In genomic region chr10:81432868-81433262, GRCm38 (mm10) we compare ENCODE assay signal across 8 mouse cellular contexts. TPM values are rescaled to one million over a fixed set of nuclear protein-coding genes. Genes with fewer than 3 reads are reported as not detected.
A peak's percentile ranks its signal among the peaks of the same experiment; 100 is the strongest.
DNase-seq lines count a peak whose midpoint lies in the region; ATAC-seq and TF ChIP-seq lines count a peak whose summit lies in the region.

No protein-coding gene starts in this region.

- peaks cover 5% of the 10 kb centered on the region for H3K79me3 ChIP-seq in C2C12 (ENCODE audit: low read depth)

- DNase-seq in brain, embryonic 14.5 days (ENCODE audit: low read depth) = peak; percentile 98
- peak; percentile 93 for DNase-seq in liver, adult 2 months (ENCODE audit: extremely low read depth, low read depth, low spot score)
- DNase-seq in splenic B cell, adult 2 months (ENCODE audit: low read depth, low spot score) = peak; percentile 97

- ATAC-seq in heart, embryonic 12.5 days (ENCODE audit: insufficient number of reproducible peaks, low FRiP score) = peak; percentile 82
- ATAC-seq in kidney, embryonic 16.5 days (ENCODE audit: low FRiP score, low TSS enrichment) = peak; percentile 82
- ATAC-seq in monocyte, adult 5-6 weeks (replicated peaks; ENCODE audit: insufficient number of reproducible peaks, low FRiP score, low TSS enrichment, poor library complexity, severe bottlenecking) = peak; percentile 78

- H3K27ac ChIP-seq in heart, embryonic 12.5 days (ENCODE audit: poor library complexity, severe bottlenecking) = no peak overlapping the region
- H3K27ac ChIP-seq in kidney, embryonic 16.5 days (ENCODE audit: low read length) = peak overlapping the region; percentile 25; the same call in 1 of the 2 replicates
- H3K27ac ChIP-seq in liver, adult 2 months (replicated peaks; ENCODE audit: insufficient read depth, low read depth, low read length) = peak overlapping the region; percentile 87

- H3ac ChIP-seq in C2C12 (ENCODE audit: control insufficient read depth, insufficient read length, low read depth) = peak overlapping the region; percentile 39

- H3K9me3 ChIP-seq in erythroblast, embryonic 14.5 days (ENCODE audit: control insufficient read depth, low read length) = peaks cover 2% of the 10 kb centered on the region; the same call in 1 of the 2 replicates
- no peaks in the 10 kb centered on the region for H3K9me3 ChIP-seq in heart, embryonic 12.5 days (replicated peaks)
- H3K9me3 ChIP-seq in kidney, embryonic 16.5 days (ENCODE audit: low read length) = no peaks in the 10 kb centered on the region

- no peaks in the 10 kb centered on the region for H3K36me3 ChIP-seq in C2C12 (ENCODE audit: control insufficient read depth, insufficient read depth)
- H3K36me3 ChIP-seq in erythroblast, embryonic 14.5 days (ENCODE audit: control insufficient read depth) = no peaks in the 10 kb centered on the region
- no peaks in the 10 kb centered on the region for H3K36me3 ChIP-seq in heart, embryonic 12.5 days
- H3K36me3 ChIP-seq in kidney, embryonic 16.5 days (ENCODE audit: insufficient read depth, low read length) = no peaks in the 10 kb centered on the region
- no peaks in the 10 kb centered on the region for H3K36me3 ChIP-seq in liver, adult 2 months (ENCODE audit: control insufficient read depth, insufficient read depth, low read length)
- no peaks in the 10 kb centered on the region for H3K36me3 ChIP-seq in splenic B cell, adult 2 months (ENCODE audit: control insufficient read depth, insufficient read depth, low read length, poor library complexity, severe bottlenecking)

- H3K79me2 ChIP-seq in C2C12 (ENCODE audit: control insufficient read depth, insufficient read depth) = peaks cover 15% of the 10 kb centered on the region
- H3K79me2 ChIP-seq in liver, adult 2 months (ENCODE audit: control insufficient read depth, insufficient read depth, low read length) = peaks cover 3% of the 10 kb centered on the region; the same call in 1 of the 2 replicates

- no peak overlapping the region for H3K4me3 ChIP-seq in C2C12 (ENCODE audit: insufficient read depth, poor library complexity, severe bottlenecking)
- H3K4me3 ChIP-seq in erythroblast, embryonic 14.5 days (replicated peaks) = peak overlapping the region; percentile 31
- peak overlapping the region; percentile 23 for H3K4me3 ChIP-seq in heart, embryonic 12.5 days
- peak overlapping the region; percentile 30 for H3K4me3 ChIP-seq in kidney, embryonic 16.5 days (ENCODE audit: low read length)
- H3K4me3 ChIP-seq in liver, adult 2 months (ENCODE audit: insufficient read depth, low read depth, low read length) = peak overlapping the region; percentile 28; the same call in 1 of the 2 replicates

- no peaks in the 10 kb centered on the region for H3K27me3 ChIP-seq in C2C12 (ENCODE audit: control insufficient read depth, insufficient read depth, insufficient read length)
- H3K27me3 ChIP-seq in erythroblast, embryonic 14.5 days (ENCODE audit: control insufficient read depth) = peaks cover 51% of the 10 kb centered on the region
- peaks cover 11% of the 10 kb centered on the region; the same call in 1 of the 2 replicates for H3K27me3 ChIP-seq in heart, embryonic 12.5 days (replicated peaks)
- no peaks in the 10 kb centered on the region for H3K27me3 ChIP-seq in kidney, embryonic 16.5 days (ENCODE audit: insufficient read depth, low read length)
- H3K27me3 ChIP-seq in liver, adult 2 months (ENCODE audit: control insufficient read depth, insufficient read depth, low read length) = no peaks in the 10 kb centered on the region
- H3K27me3 ChIP-seq in splenic B cell, adult 2 months (ENCODE audit: control insufficient read depth, insufficient read depth, low read length, poor library complexity, severe bottlenecking) = no peaks in the 10 kb centered on the region

- peak overlapping the region; percentile 62 for H3K4me2 ChIP-seq in heart, embryonic 12.5 days
- H3K4me2 ChIP-seq in kidney, embryonic 16.5 days (replicated peaks; ENCODE audit: low read depth, low read length) = peak overlapping the region; percentile 55

- WGBS in heart, embryonic 12.5 days = 5% methylated on average over 17 of the region's 17 CpGs
- 3% methylated on average over 17 of the region's 17 CpGs for WGBS in kidney, embryonic 16.5 days
- WGBS in liver, adult 2 months = under 1% methylated on average over 17 of the region's 17 CpGs

- no peak overlapping the region for H3K9ac ChIP-seq in heart, embryonic 12.5 days
- H3K9ac ChIP-seq in kidney, embryonic 16.5 days (replicated peaks; ENCODE audit: low read length) = peak overlapping the region; percentile 54; the same call in 1 of the 2 replicates
- H3K9ac ChIP-seq in liver, adult 2 months (ENCODE audit: low read depth, low read length) = peak overlapping the region; percentile 36

- no peak for TF ChIP-seq CTCF in C2C12 (IDR thresholded peaks at IDR 0.05; ENCODE audit: control insufficient read depth, insufficient read depth, insufficient read length)
- TF ChIP-seq CTCF in brain, embryonic 14.5 days (IDR thresholded peaks at IDR 0.05; ENCODE audit: borderline replicate concordance, extremely low read depth, insufficient read depth, insufficient read length) = no peak
- TF ChIP-seq CTCF in liver, adult 2 months (IDR thresholded peaks at IDR 0.05; ENCODE audit: low read depth, low read length) = no peak

- H3K4me1 ChIP-seq in erythroblast, embryonic 14.5 days (ENCODE audit: control insufficient read depth) = peaks cover 47% of the 10 kb centered on the region
- peaks cover 29% of the 10 kb centered on the region for H3K4me1 ChIP-seq in heart, embryonic 12.5 days (replicated peaks)
- peaks cover 32% of the 10 kb centered on the region for H3K4me1 ChIP-seq in kidney, embryonic 16.5 days (ENCODE audit: insufficient read depth, low read length)
- peaks cover 39% of the 10 kb centered on the region for H3K4me1 ChIP-seq in liver, adult 2 months (ENCODE audit: control insufficient read depth, insufficient read depth, low read length)

- TF ChIP-seq POLR2A in brain, embryonic 14.5 days (IDR thresholded peaks at IDR 0.05; ENCODE audit: borderline replicate concordance, extremely low read depth, insufficient read depth, insufficient read length, poor library complexity, severe bottlenecking) = no peak
- no peak for TF ChIP-seq POLR2A in liver, adult 2 months (IDR thresholded peaks at IDR 0.05; ENCODE audit: extremely low read depth, insufficient read depth, low read length)

TF ChIP-seq in C2C12, 6 proteins besides CTCF, POLR2A, EP300 and RAD21:
- TF ChIP-seq FOSL1 (IDR thresholded peaks at IDR 0.05; ENCODE audit: insufficient read depth, low read length, poor library complexity, severe bottlenecking) = no peak
- TF ChIP-seq USF1 (IDR thresholded peaks at IDR 0.05; ENCODE audit: low read depth) = peak; percentile 69
TF ChIP-seq in C2C12: peak in this region for 1.

RNA-seq across cellular contexts. Expression of gene Nfic, which starts 22.6 kb away (rescaled TPM):
- polyA plus RNA-seq in C2C12 (2012; fragmentation: generic; extraction: Trizol) = 86.7 TPM
- 9.2 and 16.7 TPM in 2 replicates for polyA plus RNA-seq in brain, embryonic 14.5 days (2012; rRNA removed)
- 0.55 and 0.94 TPM in 2 replicates for polyA plus RNA-seq in erythroblast, embryonic 14.5 days (2012)
- 39.3 and 40.7 TPM in 2 replicates for polyA plus RNA-seq in heart, embryonic 12.5 days (2016; fragmentation: Nextera tagmentation; extraction: Ambion mirVana)
- polyA plus RNA-seq in kidney, embryonic 16.5 days (2015; fragmentation: Nextera tagmentation; extraction: Ambion mirVana) = 87.8 and 92.0 TPM in 2 replicates
- 7.4 and 16.4 TPM in 2 replicates for total RNA-seq in liver, adult 2 months (2014; rRNA removed)
- 32.8 and 56.4 TPM in 2 replicates for polyA plus RNA-seq in liver, adult 2 months (2012; rRNA removed)
- total RNA-seq in monocyte, adult 5-6 weeks (2017) = 4.1 to 7.6 TPM (median 5.1 TPM) in 3 replicates

RNA-seq across cellular contexts. Expression of gene Smim24, which starts 40.0 kb away (rescaled TPM):
- 0.32 TPM for polyA plus RNA-seq in C2C12 (2012; fragmentation: generic; extraction: Trizol)
- 3.0 and 4.2 TPM in 2 replicates for polyA plus RNA-seq in brain, embryonic 14.5 days (2012; rRNA removed)
- polyA plus RNA-seq in erythroblast, embryonic 14.5 days (2012) = 0.09 TPM in 1 of 2 replicates, not detected in the other
- polyA plus RNA-seq in heart, embryonic 12.5 days (2016; fragmentation: Nextera tagmentation; extraction: Ambion mirVana) = 2.9 and 4.3 TPM in 2 replicates
- 42.7 and 44.1 TPM in 2 replicates for polyA plus RNA-seq in kidney, embryonic 16.5 days (2015; fragmentation: Nextera tagmentation; extraction: Ambion mirVana)
- 1.3 and 1.5 TPM in 2 replicates for total RNA-seq in liver, adult 2 months (2014; rRNA removed)
- polyA plus RNA-seq in liver, adult 2 months (2012; rRNA removed) = 2.3 and 4.1 TPM in 2 replicates
- 3.9 to 7.9 TPM (median 6.3 TPM) in 3 replicates for total RNA-seq in monocyte, adult 5-6 weeks (2017)

RNA-seq across cellular contexts. Expression of gene Gm48552, which starts 44.1 kb away (rescaled TPM):
- 0.20 TPM for polyA plus RNA-seq in C2C12 (2012; fragmentation: generic; extraction: Trizol)
- 8.7 and 9.4 TPM in 2 replicates for polyA plus RNA-seq in brain, embryonic 14.5 days (2012; rRNA removed)
- 0.26 and 0.80 TPM in 2 replicates for polyA plus RNA-seq in erythroblast, embryonic 14.5 days (2012)
- polyA plus RNA-seq in heart, embryonic 12.5 days (2016; fragmentation: Nextera tagmentation; extraction: Ambion mirVana) = 1.2 and 1.8 TPM in 2 replicates
- 1.4 and 1.6 TPM in 2 replicates for polyA plus RNA-seq in kidney, embryonic 16.5 days (2015; fragmentation: Nextera tagmentation; extraction: Ambion mirVana)
- 0.40 TPM in 1 of 2 replicates, not detected in the other for total RNA-seq in liver, adult 2 months (2014; rRNA removed)
- polyA plus RNA-seq in liver, adult 2 months (2012; rRNA removed) = 0.26 and 1.4 TPM in 2 replicates
- total RNA-seq in monocyte, adult 5-6 weeks (2017) = not detected in 3 replicates

RNA-seq across cellular contexts. Expression of gene Gm48551, which starts 48.6 kb away (rescaled TPM):
- polyA plus RNA-seq in C2C12 (2012; fragmentation: generic; extraction: Trizol) = 1.7 TPM
- polyA plus RNA-seq in brain, embryonic 14.5 days (2012; rRNA removed) = 6.8 and 9.6 TPM in 2 replicates
- polyA plus RNA-seq in erythroblast, embryonic 14.5 days (2012) = 0.08 and 0.20 TPM in 2 replicates
- 1.9 and 2.2 TPM in 2 replicates for polyA plus RNA-seq in heart, embryonic 12.5 days (2016; fragmentation: Nextera tagmentation; extraction: Ambion mirVana)
- 5.0 and 5.2 TPM in 2 replicates for polyA plus RNA-seq in kidney, embryonic 16.5 days (2015; fragmentation: Nextera tagmentation; extraction: Ambion mirVana)
- total RNA-seq in liver, adult 2 months (2014; rRNA removed) = 2.4 TPM in 1 of 2 replicates, not detected in the other
- polyA plus RNA-seq in liver, adult 2 months (2012; rRNA removed) = 0.32 and 0.44 TPM in 2 replicates
- 2.3 to 3.7 TPM in 2 of 3 replicates, not detected in the other for total RNA-seq in monocyte, adult 5-6 weeks (2017)

RNA-seq across cellular contexts. Expression of gene Dohh, which starts 48.6 kb away (rescaled TPM):
- polyA plus RNA-seq in C2C12 (2012; fragmentation: generic; extraction: Trizol) = 148 TPM
- polyA plus RNA-seq in brain, embryonic 14.5 days (2012; rRNA removed) = 64.0 and 67.4 TPM in 2 replicates
- polyA plus RNA-seq in erythroblast, embryonic 14.5 days (2012) = 29.2 and 34.1 TPM in 2 replicates
- polyA plus RNA-seq in heart, embryonic 12.5 days (2016; fragmentation: Nextera tagmentation; extraction: Ambion mirVana) = 66.7 and 66.9 TPM in 2 replicates
- 87.6 and 104 TPM in 2 replicates for polyA plus RNA-seq in kidney, embryonic 16.5 days (2015; fragmentation: Nextera tagmentation; extraction: Ambion mirVana)
- total RNA-seq in liver, adult 2 months (2014; rRNA removed) = 39.7 and 53.8 TPM in 2 replicates
- 42.6 and 49.7 TPM in 2 replicates for polyA plus RNA-seq in liver, adult 2 months (2012; rRNA removed)
- 18.6 to 22.3 TPM (median 20.9 TPM) in 3 replicates for total RNA-seq in monocyte, adult 5-6 weeks (2017)
